Mouse (Mus musculus) hindbrain, embryonic 15.5 days (tissue): ENCODE measurements around the gene Bsdc1. TPM values are rescaled to one million over a fixed set of nuclear protein-coding genes. Genes with fewer than 3 reads are reported as not detected.

Source experiments
- ATAC-seq: fragments of 200-750 bp; cut with Nextera tagmentation; 2 replicates; pipeline ENCODE4 v1.8.0; 2017; ENCODE audit warnings: low read depth, moderate number of reproducible peaks, moderate TSS enrichment; ENCODE audit not compliant: low FRiP score
- H3K27ac ChIP-seq: fragments of 300-500 bp; sonication (generic); replicated peaks from 2 replicates; pipeline ENCODE4 v1.5.1; 2015; ENCODE audit warnings: mild to moderate bottlenecking, inconsistent platforms
- H3K27me3 ChIP-seq: fragments of 300-500 bp; sonication (generic); 2 replicates; pipeline ENCODE4 v1.6.1; 2015; ENCODE audit warnings: control low read depth, inconsistent platforms
- H3K36me3 ChIP-seq: fragments of 300-500 bp; sonication (generic); 2 replicates; pipeline ENCODE4 v1.6.1; 2015; ENCODE audit warnings: control low read depth, inconsistent platforms
- H3K4me1 ChIP-seq: fragments of 300-500 bp; sonication (generic); replicated peaks from 2 replicates; pipeline ENCODE4 v1.6.1; 2015; ENCODE audit warnings: control low read depth, inconsistent platforms
- H3K4me2 ChIP-seq: fragments of 300-500 bp; sonication (generic); 2 replicates; pipeline ENCODE4 v1.6.1; 2015; ENCODE audit warnings: moderate library complexity, mild to moderate bottlenecking, inconsistent platforms
- H3K4me3 ChIP-seq: fragments of 300-500 bp; sonication (generic); 2 replicates; pipeline ENCODE4 v1.5.1; 2015; ENCODE audit warnings: mild to moderate bottlenecking, inconsistent platforms
- H3K9ac ChIP-seq: fragments of 300-500 bp; sonication (generic); 2 replicates; pipeline ENCODE4 v1.6.1; 2015; ENCODE audit warnings: inconsistent platforms
- H3K9me3 ChIP-seq: fragments of 300-500 bp; sonication (generic); 2 replicates; pipeline ENCODE4 v1.6.1; 2016; ENCODE audit warnings: control low read depth, inconsistent platforms
- WGBS: fragments of 180-500 bp; shearing (Covaris S2); methylation state at CpG from one replicate; pipeline ENCODE4 v1.1.7; 2015; 5-methylcytosine and 5-hydroxymethylcytosine counted together
- polyA plus RNA-seq: library from polyadenylated mRNA; unstranded; fragments of >200 nt; fragmentation: Nextera tagmentation; extraction: Ambion mirVana; gene quantifications from 2 replicates; pipeline ENCODE4 v1.2.1, GENCODE M21; 2015

Bsdc1 gene
- polyA plus RNA-seq, 1 experiment from 2014 or later, result 37.4 TPM

- H3K9me3 ChIP-seq, result no peaks in the 10 kb centered on the region
- no peaks in the 10 kb centered on the region for H3K36me3 ChIP-seq
- H3K9ac ChIP-seq, result no peak overlapping the region
- H3K4me2 ChIP-seq, result no peak overlapping the region
- H3K4me3 ChIP-seq, result no peak overlapping the region
- ATAC-seq, result no peak
- no peaks in the 10 kb centered on the region for H3K27me3 ChIP-seq
- H3K27ac ChIP-seq, result no peak overlapping the region
- WGBS, result 75% methylated on average over 9 of the region's 10 CpGs
- H3K4me1 ChIP-seq, result peaks cover 25% of the 10 kb centered on the region
These were observed 46.3 kb downstream of the Bsdc1 start for GRCm38 (mm10) chr4:129507434-129508236.

DNA sequence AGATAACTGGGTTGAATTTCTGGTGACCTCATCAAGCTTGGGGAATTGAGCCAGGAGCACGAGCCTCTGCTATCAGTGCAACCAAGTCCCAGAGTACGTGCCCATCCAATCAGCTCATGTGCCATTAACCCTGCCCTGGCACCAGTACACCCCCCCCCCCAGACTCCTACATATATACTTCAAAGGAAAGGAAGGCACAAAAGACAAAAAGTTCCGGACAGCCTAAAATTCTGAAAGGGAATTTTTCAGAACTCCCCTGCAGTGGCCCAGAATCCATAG, 46.8 kb downstream of the Bsdc1 start:
- Histone ChIP-seq H3K9me3 (no peaks in the 10 kb centered on the region), H3K27me3 (no peaks in the 10 kb centered on the region), H3K4me1 (peaks cover 30% of the 10 kb centered on the region), H3K27ac (no peak overlapping the region), H3K9ac (no peak overlapping the region), H3K4me2 (no peak overlapping the region), H3K4me3 (no peak overlapping the region), H3K36me3 (no peaks in the 10 kb centered on the region)
- ATAC-seq, result no peak
- 65% methylated on average over 3 of the region's 3 CpGs for WGBS

GRCm38 (mm10) chr4:129508834-129509600, 47.6 kb downstream of the Bsdc1 start:
- WGBS, result 49% methylated on average over 15 of the region's 15 CpGs
- H3K4me1 ChIP-seq, result peaks cover 32% of the 10 kb centered on the region
- no peaks in the 10 kb centered on the region for H3K9me3 ChIP-seq
- no peak overlapping the region for H3K9ac ChIP-seq
- H3K27me3 ChIP-seq, result no peaks in the 10 kb centered on the region
- H3K4me3 ChIP-seq, result no peak overlapping the region
- no peak overlapping the region for H3K4me2 ChIP-seq
- ATAC-seq, result no peak
- H3K27ac ChIP-seq, result 0 out of 2 replicates have a peak overlapping the region, but pooled peaks have one; percentile 27
- no peaks in the 10 kb centered on the region for H3K36me3 ChIP-seq

GRCm38 (mm10) chr4:129509650-129510049, 48.3 kb downstream of the Bsdc1 start:
- H3K9me3 ChIP-seq, result no peaks in the 10 kb centered on the region
- no peak overlapping the region for H3K4me2 ChIP-seq
- no peak overlapping the region for H3K27ac ChIP-seq
- H3K4me1 ChIP-seq, result peaks cover 32% of the 10 kb centered on the region
- H3K27me3 ChIP-seq, result no peaks in the 10 kb centered on the region
- H3K4me3 ChIP-seq, result no peak overlapping the region
- no peaks in the 10 kb centered on the region for H3K36me3 ChIP-seq
- no peak overlapping the region for H3K9ac ChIP-seq
- 60% methylated on average over 3 of the region's 3 CpGs for WGBS
- ATAC-seq, result no peak

DNA sequence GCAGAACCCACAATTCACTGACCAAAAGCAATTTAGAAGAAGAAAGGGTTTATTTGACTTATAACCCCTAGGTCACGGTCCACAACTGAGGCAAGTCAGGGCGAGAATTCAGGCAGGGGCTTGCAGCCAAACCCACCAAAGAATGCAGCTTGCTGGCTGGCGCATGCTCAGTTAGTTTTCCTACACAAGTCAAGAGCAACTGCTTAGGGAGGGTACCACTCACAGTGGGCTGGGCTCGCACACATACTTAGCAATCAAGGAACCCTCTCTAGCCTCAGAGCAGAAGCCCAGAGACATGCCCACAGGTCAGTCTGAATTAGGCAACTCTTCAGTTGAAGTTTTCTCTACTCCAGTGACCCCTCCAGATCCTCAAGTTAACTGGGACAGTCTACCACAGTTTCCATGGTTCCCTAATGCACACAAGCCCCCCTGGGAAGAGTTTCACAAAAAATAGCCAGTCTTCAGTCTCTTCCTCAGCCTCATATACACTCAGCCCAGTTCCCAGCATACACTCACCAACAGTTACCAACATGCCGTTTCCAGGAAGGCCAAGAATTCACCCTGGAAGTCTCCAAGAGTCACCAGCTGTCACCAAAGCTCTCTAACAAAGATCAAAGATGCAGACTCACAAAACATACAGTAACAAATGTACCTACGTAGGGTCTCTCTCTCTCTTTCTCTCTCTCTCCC, 49.5 kb downstream of the Bsdc1 start:
- H3K27me3 ChIP-seq, result no peaks in the 10 kb centered on the region
- peak overlapping the region; percentile 66 for H3K27ac ChIP-seq
- H3K4me3 ChIP-seq, result no peak overlapping the region
- no peak overlapping the region for H3K9ac ChIP-seq
- ATAC-seq, result no peak
- H3K4me1 ChIP-seq, result peaks cover 42% of the 10 kb centered on the region
- 0 out of 2 replicates have a peak, but pooled peaks cover 5% of the 10 kb centered on the region for H3K36me3 ChIP-seq
- no peaks in the 10 kb centered on the region for H3K9me3 ChIP-seq
- no peak overlapping the region for H3K4me2 ChIP-seq
- 29% methylated on average over 6 of the region's 6 CpGs for WGBS

DNA sequence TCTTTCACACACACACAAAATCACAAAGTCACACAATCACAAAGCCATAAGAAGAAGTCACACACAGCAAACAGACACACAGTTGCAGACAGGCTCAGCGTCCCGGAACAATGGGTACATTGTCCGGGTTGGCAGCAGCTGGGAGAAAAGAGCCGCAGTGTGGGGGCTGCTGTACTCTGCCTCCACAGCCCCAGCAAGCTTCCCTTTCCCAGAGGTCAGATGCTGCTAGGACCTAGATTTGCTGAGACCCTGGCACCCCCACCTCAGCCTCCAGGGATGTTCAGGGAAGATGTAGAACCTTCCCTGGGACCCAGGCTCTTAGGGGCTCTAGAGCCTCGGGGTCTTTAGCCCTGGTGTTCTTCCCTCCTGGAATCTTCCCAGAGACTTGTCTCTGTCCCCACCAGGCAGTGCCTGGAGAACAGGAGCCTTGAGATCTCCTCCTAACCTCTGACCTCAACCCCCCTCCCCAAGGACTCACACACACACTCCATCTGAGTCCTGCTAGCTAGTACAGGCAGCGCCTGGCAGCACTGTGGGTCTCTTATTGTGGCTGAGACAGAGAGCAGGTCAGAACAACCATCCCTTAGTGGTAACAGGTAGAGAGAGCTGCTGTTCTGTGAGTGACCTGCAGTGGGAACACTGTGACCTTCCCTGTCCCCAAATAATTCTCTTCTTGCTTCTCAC, 50.2 kb downstream of the Bsdc1 start:
- H3K9ac ChIP-seq, result no peak overlapping the region
- no peak for ATAC-seq
- peaks cover 49% of the 10 kb centered on the region for H3K4me1 ChIP-seq

GRCm38 (mm10) chr4:129513086-129513767, 51.8 kb downstream of the Bsdc1 start, which contains the start of gene Marcksl1:
Gene Marcksl1 (plus strand): TSS chr4:129513581.
- Histone ChIP-seq H3K4me2 (peak within 1 kb of the TSS; percentile 77), H3K9me3 (no peaks in the 10 kb centered on the region), H3K36me3 (peaks cover 20% of the 10 kb centered on the region), H3K27me3 (no peaks in the 10 kb centered on the region), H3K4me1 (peaks cover 54% of the 10 kb centered on the region), H3K27ac (peak within 1 kb of the TSS; percentile 99), H3K9ac (peak within 1 kb of the TSS; percentile 100), H3K4me3 (peak within 1 kb of the TSS; percentile 98)
- ATAC-seq, result peak; percentile 87
- 6% methylated on average over 42 of the region's 47 CpGs for WGBS

More for the DNA sequence above, 50.2 kb downstream of the Bsdc1 start:
- Histone ChIP-seq H3K4me3 (no peak overlapping the region), H3K36me3 (peaks cover 7% of the 10 kb centered on the region), H3K27ac (peak overlapping the region; percentile 66), H3K4me2 (no peak overlapping the region), H3K27me3 (no peaks in the 10 kb centered on the region), H3K9me3 (no peaks in the 10 kb centered on the region)
- WGBS, result 8% methylated on average over 6 of the region's 6 CpGs

DNA sequence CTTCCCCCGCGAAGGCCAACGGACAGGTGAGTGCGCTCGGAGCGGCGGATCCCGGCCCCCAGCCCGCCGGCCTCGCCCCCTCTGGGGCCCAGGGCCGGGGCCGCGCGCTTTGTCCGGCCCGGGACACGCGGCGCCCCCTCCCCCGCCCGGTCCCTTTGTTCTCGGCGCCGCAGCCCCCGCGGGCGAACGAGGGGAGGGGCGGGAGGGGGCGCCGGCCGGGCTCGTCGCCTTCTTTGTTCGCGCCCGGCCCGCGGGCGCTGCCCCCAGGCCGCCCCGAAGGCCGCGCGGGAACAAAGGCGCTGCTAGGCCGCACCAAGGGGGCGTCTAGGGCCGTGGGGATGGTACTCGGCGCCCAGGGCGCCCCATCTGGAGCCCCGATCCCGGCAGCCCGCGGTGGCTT, 52.5 kb downstream of the Bsdc1 start:
- H3K27ac ChIP-seq, result peak overlapping the region; percentile 99
- ATAC-seq, result peak; percentile 12; the same call in 1 of the 2 replicates

DNA sequence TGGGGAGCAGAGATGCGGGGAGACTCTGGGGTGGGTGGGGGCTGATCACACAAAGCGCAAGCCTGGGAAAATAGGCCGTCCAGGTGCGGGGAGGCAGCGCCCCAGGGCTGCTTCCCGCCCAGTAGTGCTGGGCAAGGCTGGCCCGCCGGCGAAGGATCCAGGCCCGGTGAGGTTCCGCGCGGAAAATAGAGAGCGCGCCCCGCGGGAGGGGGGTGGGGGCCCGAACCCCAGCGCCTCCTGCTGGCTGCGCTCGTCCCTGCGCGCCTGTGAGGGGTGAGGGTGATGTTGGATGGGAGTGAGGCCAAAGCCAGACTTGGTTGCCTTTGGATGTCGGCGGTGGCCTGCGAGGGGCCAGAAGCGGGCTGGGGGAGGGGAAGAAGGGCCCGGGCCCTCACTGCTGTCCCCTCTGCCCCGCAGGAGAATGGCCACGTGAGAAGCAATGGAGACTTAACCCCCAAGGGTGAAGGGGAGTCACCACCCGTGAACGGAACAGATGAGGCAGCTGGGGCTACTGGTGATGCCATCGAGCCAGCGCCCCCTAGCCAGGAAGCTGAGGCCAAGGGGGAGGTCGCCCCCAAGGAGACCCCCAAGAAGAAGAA, 53.0 kb downstream of the Bsdc1 start:
- H3K36me3 ChIP-seq, result peaks cover 29% of the 10 kb centered on the region
- peaks cover 47% of the 10 kb centered on the region for H3K4me1 ChIP-seq
- peak overlapping the region; percentile 98 for H3K4me3 ChIP-seq
- no peaks in the 10 kb centered on the region for H3K27me3 ChIP-seq
- H3K9me3 ChIP-seq, result no peaks in the 10 kb centered on the region
- WGBS, result under 1% methylated on average over 34 of the region's 35 CpGs
- peak overlapping the region; percentile 99 for H3K27ac ChIP-seq
- peak overlapping the region; percentile 100 for H3K9ac ChIP-seq
- ATAC-seq, result peak; percentile 40
- peak overlapping the region; percentile 77 for H3K4me2 ChIP-seq

More for the DNA sequence above, 52.5 kb downstream of the Bsdc1 start:
- under 1% methylated on average over 31 of the region's 57 CpGs for WGBS
- Histone ChIP-seq H3K4me2 (peak overlapping the region; percentile 77), H3K4me3 (peak overlapping the region; percentile 98), H3K9me3 (no peaks in the 10 kb centered on the region), H3K4me1 (peaks cover 52% of the 10 kb centered on the region), H3K9ac (peak overlapping the region; percentile 100), H3K36me3 (peaks cover 27% of the 10 kb centered on the region), H3K27me3 (no peaks in the 10 kb centered on the region)

DNA sequence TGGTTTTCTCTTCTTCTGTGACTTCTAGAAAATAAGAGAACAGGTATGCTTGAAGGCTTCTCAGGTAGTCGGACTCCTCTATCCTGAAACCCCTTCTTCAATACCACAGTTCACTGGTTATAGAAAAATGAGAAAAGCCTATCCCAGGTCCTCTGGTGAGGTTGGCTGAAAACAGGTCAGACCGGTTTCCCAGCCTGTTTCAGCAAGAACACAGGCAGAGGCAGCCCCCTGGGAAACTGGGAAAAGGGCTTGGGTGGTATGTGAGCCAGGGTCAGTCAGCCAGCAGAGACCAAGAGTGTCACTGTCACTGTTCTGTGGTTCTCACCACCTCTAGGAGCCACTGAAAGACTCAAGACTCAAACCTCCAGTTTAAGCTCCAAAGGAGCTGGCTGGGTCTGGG, 55.5 kb downstream of the Bsdc1 start:
- peaks cover 37% of the 10 kb centered on the region for H3K4me1 ChIP-seq
- H3K27ac ChIP-seq, result no peak overlapping the region
- 58% methylated on average over 2 of the region's 2 CpGs for WGBS
- peaks cover 51% of the 10 kb centered on the region for H3K36me3 ChIP-seq
- H3K9me3 ChIP-seq, result no peaks in the 10 kb centered on the region
- no peaks in the 10 kb centered on the region for H3K27me3 ChIP-seq
- 0 out of 2 replicates have a peak overlapping the region, but pooled peaks have one; percentile 7 for H3K4me2 ChIP-seq
- H3K9ac ChIP-seq, result no peak overlapping the region
- no peak for ATAC-seq
- no peak overlapping the region for H3K4me3 ChIP-seq

DNA sequence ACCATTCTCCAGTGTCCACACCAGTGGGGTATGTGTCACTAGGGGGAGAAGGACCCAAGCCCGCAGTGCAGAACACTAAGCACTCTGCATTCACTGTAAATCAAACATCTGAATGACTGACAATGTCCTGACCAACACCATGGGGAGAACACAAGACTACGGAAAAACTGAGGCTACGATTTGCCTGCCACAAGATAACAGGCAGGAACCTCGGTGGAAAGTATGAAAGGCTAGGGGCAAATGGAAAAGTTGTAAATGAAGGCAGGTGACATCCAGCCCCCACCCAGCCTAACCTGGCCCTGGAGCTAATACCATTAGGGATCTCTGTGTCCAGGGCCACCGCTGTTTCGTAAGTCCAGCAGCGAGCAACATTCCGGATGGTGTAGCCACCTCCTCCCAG, 57.1 kb downstream of the Bsdc1 start:
- 91% methylated on average over 8 of the region's 8 CpGs for WGBS
- H3K4me1 ChIP-seq, result peaks cover 23% of the 10 kb centered on the region
- H3K27me3 ChIP-seq, result no peaks in the 10 kb centered on the region
- no peak overlapping the region for H3K9ac ChIP-seq
- no peaks in the 10 kb centered on the region for H3K9me3 ChIP-seq
- H3K4me3 ChIP-seq, result no peak overlapping the region
- peaks cover 65% of the 10 kb centered on the region for H3K36me3 ChIP-seq
- no peak overlapping the region for H3K4me2 ChIP-seq
- no peak for ATAC-seq
- H3K27ac ChIP-seq, result no peak overlapping the region
